Mouse (Mus musculus) ES-E14 (cell line): ENCODE results near the gene Frmpd1.

Experiments used
- CHD2 ChIP-seq: IDR thresholded peaks from 2 replicates; pipeline ENCODE4 v1.6.1; 2014; ENCODE audit warnings: mild to moderate bottlenecking, low read depth, low read length, inconsistent platforms
- HCFC1 ChIP-seq: IDR thresholded peaks from 2 replicates; pipeline ENCODE4 v1.6.1; 2012; ENCODE audit warnings: low read length, inconsistent platforms, borderline replicate concordance; ENCODE audit not compliant: insufficient read depth
- ZC3H11A ChIP-seq: IDR thresholded peaks from 2 replicates; pipeline ENCODE4 v1.6.1; 2012; ENCODE audit warnings: low read depth, mild to moderate bottlenecking, inconsistent platforms, low read length, borderline replicate concordance

DNA sequence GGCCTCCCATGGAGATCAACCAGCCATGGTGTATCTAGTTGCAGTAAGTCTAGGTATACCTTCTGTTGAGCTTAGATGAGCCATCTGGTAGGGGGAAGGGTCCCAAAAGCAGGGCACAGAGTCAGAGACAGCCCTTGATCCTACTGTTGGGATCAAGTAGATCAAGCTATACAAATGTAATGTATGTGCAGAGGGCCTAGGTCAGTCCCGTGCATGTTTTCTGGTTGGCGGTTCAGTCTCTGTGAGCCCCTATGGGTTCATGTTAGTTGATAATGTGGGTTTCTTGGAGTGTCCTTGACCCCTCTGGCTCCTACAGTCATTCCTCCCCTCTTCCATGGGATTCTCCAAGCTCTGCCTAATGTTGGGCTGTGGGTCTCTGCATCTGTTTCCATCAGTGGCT lies 126.4 kb downstream of the Frmpd1 start:
- TF ChIP-seq CHD2, result no peak
- TF ChIP-seq ZC3H11A, result no peak
- TF ChIP-seq HCFC1, result no peak
